Mouse (Mus musculus) ES-E14 (cell line): ENCODE results near the gene Kcnk4.

Experiments used
- CHD2 ChIP-seq: IDR thresholded peaks from 2 replicates; pipeline ENCODE4 v1.6.1; 2014; ENCODE audit warnings: mild to moderate bottlenecking, low read depth, low read length, inconsistent platforms
- HCFC1 ChIP-seq: IDR thresholded peaks from 2 replicates; pipeline ENCODE4 v1.6.1; 2012; ENCODE audit warnings: low read length, inconsistent platforms, borderline replicate concordance; ENCODE audit not compliant: insufficient read depth
- ZC3H11A ChIP-seq: IDR thresholded peaks from 2 replicates; pipeline ENCODE4 v1.6.1; 2012; ENCODE audit warnings: low read depth, mild to moderate bottlenecking, inconsistent platforms, low read length, borderline replicate concordance

GRCm38 (mm10) chr19:6877965-6878364 is 56.4 kb downstream of the Kcnk4 start:
- TF ChIP-seq HCFC1 (no peak), ZC3H11A (no peak), CHD2 (no peak)
